Mouse (Mus musculus) lung, adult 2 months (tissue): Measurements from ENCODE around the gene Utp11. TPM values are rescaled to one million over a fixed set of nuclear protein-coding genes. Genes with fewer than 3 reads are reported as not detected.

Experiments
- DNase-seq: peaks from one replicate; pipeline ENCODE4 v3.0.0; 2022
- H3K4me1 ChIP-seq: fragments of 200-500 bp; 2 replicates; pipeline ENCODE4 v1.6.1; 2011; ENCODE audit warnings: low read length; ENCODE audit not compliant: control insufficient read depth, insufficient read depth
- H3K4me3 ChIP-seq: fragments of 200-500 bp; replicated peaks from 2 replicates; pipeline ENCODE3; 2011; ENCODE audit warnings: low read depth, mild to moderate bottlenecking, control low read depth, low read length; ENCODE audit errors: extremely low read depth
- CTCF ChIP-seq: fragments of 200-500 bp; IDR thresholded peaks from 2 replicates; pipeline ENCODE4 v1.5.1; 2011; ENCODE audit warnings: mild to moderate bottlenecking, low read length, control low read depth; ENCODE audit not compliant: insufficient read depth
- POLR2A ChIP-seq: fragments of 200-500 bp; IDR thresholded peaks from 2 replicates; pipeline ENCODE4 v1.6.1; 2011; ENCODE audit warnings: low read depth, mild to moderate bottlenecking, control low read depth, low read length, borderline replicate concordance; ENCODE audit errors: extremely low read depth
- WGBS: fragments of 180-500 bp; shearing (Covaris S2); methylation state at CpG from one replicate; pipeline ENCODE4 v1.1.7; 2018; 5-methylcytosine and 5-hydroxymethylcytosine counted together
- polyA plus RNA-seq: library from polyadenylated mRNA; depleted of rRNA; stranded (reverse); fragments of >200 nt; gene quantifications from 2 replicates; pipeline ENCODE4 v1.2.3, GENCODE M21; 2012

Gene Utp11
- polyA plus RNA-seq, 1 experiment: 7.2 TPM

- H3K4me1 ChIP-seq: peaks cover 38% of the 10 kb centered on the region
- 14% methylated on average over 11 of the region's 11 CpGs for WGBS
- no peak for DNase-seq
- no peak overlapping the region for H3K4me3 ChIP-seq
- TF ChIP-seq POLR2A: peak; percentile 8; the same call in 1 of the 2 replicates
- TF ChIP-seq CTCF: no peak
These were observed 11.5 kb upstream of the Utp11 start for GRCm38 (mm10) chr4:124704797-124705474.

- 13% methylated on average over 6 of the region's 6 CpGs for WGBS
These were observed 10.7 kb upstream of the Utp11 start for GRCm38 (mm10) chr4:124703881-124704796.

GRCm38 (mm10) chr4:124703406-124703805 lies 10.0 kb upstream of the Utp11 start:
- peaks cover 27% of the 10 kb centered on the region for H3K4me1 ChIP-seq
- no peak for TF ChIP-seq CTCF
- no peak overlapping the region for H3K4me3 ChIP-seq
- DNase-seq: no peak
- 29% methylated on average over 2 of the region's 2 CpGs for WGBS

More at GRCm38 (mm10) chr4:124703881-124704796, 10.7 kb upstream of the Utp11 start:
- TF ChIP-seq POLR2A: no peak
- TF ChIP-seq CTCF: no peak
- DNase-seq: no peak
- H3K4me1 ChIP-seq: peaks cover 31% of the 10 kb centered on the region
- H3K4me3 ChIP-seq: no peak overlapping the region

- Histone ChIP-seq H3K4me3 (no peak overlapping the region), H3K4me1 (peaks cover 26% of the 10 kb centered on the region)
- 47% methylated on average over 5 of the region's 5 CpGs for WGBS
- no peak for DNase-seq
- no peak for TF ChIP-seq POLR2A
- TF ChIP-seq CTCF: no peak
These were observed 8.5 kb upstream of the Utp11 start for GRCm38 (mm10) chr4:124701916-124702315.

- DNase-seq: peak; percentile 27
- 13% methylated on average over 22 of the region's 22 CpGs for WGBS
- H3K4me3 ChIP-seq: peak overlapping the region; percentile 60
- TF ChIP-seq POLR2A (no peak), CTCF (no peak)
- H3K4me1 ChIP-seq: peaks cover 26% of the 10 kb centered on the region
These were observed 7.8 kb upstream of the Utp11 start for GRCm38 (mm10) chr4:124701052-124701845.

- Histone ChIP-seq H3K4me1 (peaks cover 21% of the 10 kb centered on the region), H3K4me3 (peak within 1 kb of the TSS; percentile 60)
- WGBS: 2% methylated on average over 52 of the region's 59 CpGs
- TF ChIP-seq CTCF (no peak), POLR2A (no peak)
- DNase-seq: peak; percentile 36
These were observed 7.0 kb upstream of the Utp11 start, which contains the start of gene Fhl3 for GRCm38 (mm10) chr4:124700248-124700971. Gene Fhl3 (plus strand): TSS chr4:124700701.

GRCm38 (mm10) chr4:124699791-124700190 lies 6.4 kb upstream of the Utp11 start:
- WGBS: 48% methylated on average over 6 of the region's 6 CpGs
- Histone ChIP-seq H3K4me3 (no peak overlapping the region), H3K4me1 (peaks cover 19% of the 10 kb centered on the region)
- no peak for DNase-seq
- TF ChIP-seq CTCF (no peak), POLR2A (no peak)

- DNase-seq: no peak
- no peak for TF ChIP-seq CTCF
- TF ChIP-seq POLR2A: no peak
These were observed 2.6 kb upstream of the Utp11 start for GRCm38 (mm10) chr4:124695786-124696516.

More at GRCm38 (mm10) chr4:124695786-124696516, 2.6 kb upstream of the Utp11 start:
- H3K4me1 ChIP-seq: peaks cover 3% of the 10 kb centered on the region
- WGBS: 18% methylated on average over 18 of the region's 18 CpGs
- no peak overlapping the region for H3K4me3 ChIP-seq
